Mouse (Mus musculus) heart, postnatal 0 days (tissue): ENCODE measurements around the gene Kxd1.

Source experiments
- CTCF ChIP-seq: IDR thresholded peaks from 2 replicates; pipeline ENCODE4 v1.5.1; 2016; ENCODE audit warnings: antibody characterized with exemption, control low read depth, low read depth
- EP300 ChIP-seq: IDR thresholded peaks from 2 replicates; pipeline ENCODE4 v1.6.1; 2016; ENCODE audit warnings: antibody characterized with exemption, low read depth

DNA sequence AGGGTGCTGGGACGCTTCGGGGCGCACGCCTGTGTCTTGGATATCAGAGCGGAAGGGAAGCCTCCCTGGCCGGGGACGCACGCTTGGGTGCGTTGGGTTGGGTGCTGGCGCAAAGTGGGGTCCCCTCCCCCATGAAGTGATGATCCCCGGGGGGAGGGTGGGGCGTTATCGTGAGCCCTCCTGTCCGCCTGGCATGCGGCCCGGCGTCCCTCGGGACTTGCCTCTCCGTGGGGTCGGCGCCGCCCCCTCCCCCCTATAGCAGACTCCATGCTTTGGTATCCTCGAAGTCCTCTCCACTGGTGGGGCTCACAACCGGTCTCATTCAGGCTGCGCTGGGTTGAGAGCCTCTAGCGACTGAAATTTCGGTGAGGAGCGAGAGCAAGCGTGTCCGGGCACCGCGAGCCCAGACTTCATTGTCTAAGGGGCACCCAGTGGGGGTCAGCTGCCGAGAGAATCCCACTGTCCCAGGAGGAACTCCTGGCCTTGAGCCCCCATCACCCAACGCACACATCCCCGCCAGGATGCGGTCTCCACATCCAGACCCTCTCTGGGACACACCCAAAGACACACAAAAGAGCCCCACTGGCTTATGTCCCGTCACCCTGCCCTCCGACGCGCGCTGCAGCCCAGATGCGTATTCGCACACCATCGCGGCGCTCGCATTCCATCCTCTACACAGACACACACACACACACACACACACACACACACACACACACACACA is 33.9 kb downstream of the Kxd1 start:
- TF ChIP-seq CTCF = no peak
- no peak for TF ChIP-seq EP300
